Mouse (Mus musculus) spleen, embryonic (tissue): Measurements from ENCODE around the gene Crebrf.

Source experiments
- CTCF ChIA-PET: fragments of 350-600 bp; sonication (Branson Sonifier 250); formaldehyde crosslinking; loops from one replicate; lab custom pipeline; 2022; lab: Charles Lee

The Crebrf gene

DNA sequence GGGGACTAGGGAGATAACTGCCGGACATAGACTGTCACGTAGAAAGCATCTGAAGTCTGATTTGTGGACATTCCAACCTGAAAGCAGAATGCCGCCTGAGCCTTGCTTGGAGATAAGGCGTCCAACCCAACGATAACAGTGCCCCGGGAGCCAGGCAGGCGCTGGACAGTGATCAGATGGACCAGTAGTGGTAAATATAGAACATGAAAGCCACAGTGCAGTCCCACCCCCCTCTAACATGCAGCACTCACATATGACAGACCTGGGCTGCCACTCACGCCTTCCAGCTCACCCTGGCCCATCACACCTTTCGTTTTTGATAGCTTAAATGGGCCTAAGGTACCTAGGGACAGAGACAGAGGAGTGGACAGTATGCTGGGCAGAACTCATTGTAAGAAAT is 98.0 kb downstream of the Crebrf start:
- CTCF ChIA-PET: no interaction called here

DNA sequence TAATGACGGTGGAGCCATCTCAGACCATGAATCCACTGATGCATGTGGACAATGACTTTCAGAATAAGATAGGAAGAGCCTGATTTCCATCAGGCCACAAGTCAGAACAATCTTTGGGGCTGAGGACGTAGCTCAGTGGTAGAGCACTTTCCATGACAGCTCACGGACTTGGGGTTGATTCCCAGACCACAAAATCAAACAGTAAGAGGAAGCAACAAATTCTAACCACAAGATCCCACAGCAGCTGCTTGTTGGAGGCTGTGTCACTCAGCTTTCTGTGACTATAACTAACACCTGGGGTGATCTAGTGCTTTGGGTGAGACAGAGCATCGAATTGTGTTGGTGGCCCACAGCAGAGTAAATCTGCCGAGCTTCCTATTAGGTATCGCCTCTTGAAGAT is 101.4 kb downstream of the Crebrf start:
- CTCF ChIA-PET: no interaction called here

DNA sequence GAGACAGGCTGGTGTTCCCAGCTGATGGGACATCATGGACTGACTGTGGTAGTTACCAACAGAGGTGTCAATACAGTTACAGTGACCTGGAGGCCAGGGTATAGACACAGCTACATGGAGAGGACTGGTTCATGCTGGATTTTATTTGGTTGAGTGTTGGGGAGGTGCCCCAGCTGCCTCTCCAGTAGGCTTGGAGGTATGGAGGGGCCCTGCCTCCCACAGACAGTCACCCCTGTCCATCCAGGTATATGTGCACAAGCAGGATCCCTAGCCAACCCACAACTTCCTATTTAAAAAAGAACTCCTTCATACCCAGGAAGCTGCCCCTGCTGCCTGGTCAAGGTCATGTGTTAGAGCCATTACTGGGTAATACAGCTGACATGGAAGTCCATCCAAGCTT is 102.3 kb downstream of the Crebrf start:
- CTCF ChIA-PET: no interaction called here

DNA sequence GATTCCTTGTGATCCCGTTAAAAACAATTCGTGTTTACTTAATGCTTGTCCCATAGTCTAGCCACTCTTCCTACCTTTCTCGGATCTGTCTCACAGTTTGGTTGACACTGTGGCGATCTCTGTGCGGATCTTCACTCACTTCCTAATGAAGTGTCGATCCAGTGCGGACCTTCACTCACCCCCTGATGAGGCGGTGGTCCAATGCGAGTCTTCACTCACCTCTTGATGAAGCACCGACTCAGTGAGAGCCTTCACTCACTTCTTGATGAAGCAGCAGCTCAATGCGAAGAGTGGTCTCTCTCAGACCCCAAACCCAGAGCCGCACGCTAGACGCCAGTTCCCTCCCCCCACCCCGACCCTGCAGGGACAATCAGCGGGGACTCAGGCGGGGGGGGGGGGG is 110.7 kb downstream of the Crebrf start:
- CTCF ChIA-PET: no interaction called here
